Mouse (Mus musculus): ENCODE data around the gene Prrg3.

DNA sequence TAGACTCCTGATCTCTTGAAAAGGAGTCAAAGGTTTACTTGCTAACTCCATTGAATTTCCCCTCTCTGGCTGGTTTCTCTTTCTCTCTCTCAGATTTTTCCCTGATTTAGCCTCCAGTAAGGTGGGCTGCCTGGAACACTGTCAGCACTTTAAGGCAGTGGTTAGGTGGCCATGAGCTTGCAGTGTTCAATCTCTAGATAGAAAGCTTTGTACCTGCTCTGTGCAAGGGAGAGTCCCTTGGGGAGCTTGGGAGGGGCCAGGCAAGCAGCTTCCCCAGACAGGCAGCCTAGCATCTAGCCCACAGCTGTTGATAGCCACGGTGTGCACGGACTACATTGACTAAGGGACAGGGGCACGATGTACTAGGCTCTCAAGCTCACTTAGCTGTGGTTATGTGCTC is 29.1 kb downstream of the Prrg3 start, which contains the start of gene Cnga2:
- TF ChIP-seq CTCF (IDR thresholded peaks at IDR 0.05; ENCODE audit: control insufficient read depth, insufficient read depth, low read length) (no peak), POLR2A (IDR thresholded peaks at IDR 0.05; ENCODE audit: borderline replicate concordance, control insufficient read depth, low read depth, low read length) (no peak)

All from bone marrow, adult 2 months (tissue).